Mouse (Mus musculus): ENCODE results near the gene Hdac10.

DNA sequence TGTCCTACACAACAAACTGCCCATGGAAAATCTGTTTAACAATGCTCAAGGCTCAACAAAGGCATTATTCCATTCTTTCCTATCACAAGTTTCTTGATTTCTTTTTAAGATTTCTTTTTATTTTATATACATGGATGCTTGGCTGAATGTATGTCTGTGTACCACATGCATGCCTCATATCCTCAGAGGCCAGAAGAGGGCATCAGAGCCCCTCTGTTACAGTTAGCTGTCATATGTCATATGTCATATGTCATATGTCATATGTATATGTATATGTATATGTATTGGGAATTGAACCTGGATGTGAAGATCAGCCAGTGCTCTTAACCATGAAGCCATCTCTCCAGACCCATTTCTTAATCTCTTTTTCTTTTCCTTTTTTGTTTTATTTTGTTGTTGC lies 10.5 kb downstream of the Hdac10 start:
- no peak for TF ChIP-seq POLR2A (IDR thresholded peaks at IDR 0.05; ENCODE audit: control insufficient read depth in 1 of 2, insufficient read depth in 1 of 2, low read depth in 1 of 2, low read length in 2 of 2, poor library complexity in 1 of 2)
- no peak for TF ChIP-seq MAX (IDR thresholded peaks at IDR 0.05; ENCODE audit: low read length)
- TF ChIP-seq CHD2 (IDR thresholded peaks at IDR 0.05; ENCODE audit: low read length), result no peak
- TF ChIP-seq NRF1 (IDR thresholded peaks at IDR 0.05; ENCODE audit: insufficient read depth, low read depth, low read length, poor library complexity, severe bottlenecking), result no peak
- peak in 2 of 3 experiments; percentile 41 to 51; a peak in 4 of 6 replicates for TF ChIP-seq CTCF (IDR thresholded peaks at IDR 0.05 in 2 of 3, conservative IDR thresholded peaks at IDR 0.05 in 1 of 3; ENCODE audit: control insufficient read depth in 1 of 3, insufficient read depth in 1 of 3, low read depth in 2 of 3, low read length in 3 of 3, poor library complexity in 1 of 3, severe bottlenecking in 1 of 3)
- TF ChIP-seq ELF1 (IDR thresholded peaks at IDR 0.05; ENCODE audit: low read depth, low read length), result no peak
- no peak for TF ChIP-seq MAZ (IDR thresholded peaks at IDR 0.05; ENCODE audit: low read depth, low read length)
- TF ChIP-seq HCFC1 (IDR thresholded peaks at IDR 0.05; ENCODE audit: low read depth, low read length), result no peak
- no peak for TF ChIP-seq GATA1 (IDR thresholded peaks at IDR 0.05; ENCODE audit: low read depth, low read length)
- TF ChIP-seq NELFE (IDR thresholded peaks at IDR 0.05; ENCODE audit: low read depth, low read length), result no peak
- no peak for TF ChIP-seq MAFK (IDR thresholded peaks at IDR 0.05; ENCODE audit: borderline replicate concordance, low read depth, low read length)
